Mouse (Mus musculus) adrenal gland, postnatal 10 days (tissue): ENCODE measurements at regions not wholly inside any gene's neighbourhood (a gene's known extent, or its start where the extent isn't known, plus 50 kb on each side); places are given as distances from the start of the nearest gene placed in this dataset.

Source experiments
- DNase-seq: peaks from one replicate; pipeline ENCODE4 v3.0.0; 2021; ENCODE audit warnings: mixed read lengths

GRCm38 (mm10) chr3:34377329-34377728 lies 272.9 kb upstream of the Sox2 start:
- no peak for DNase-seq

DNA sequence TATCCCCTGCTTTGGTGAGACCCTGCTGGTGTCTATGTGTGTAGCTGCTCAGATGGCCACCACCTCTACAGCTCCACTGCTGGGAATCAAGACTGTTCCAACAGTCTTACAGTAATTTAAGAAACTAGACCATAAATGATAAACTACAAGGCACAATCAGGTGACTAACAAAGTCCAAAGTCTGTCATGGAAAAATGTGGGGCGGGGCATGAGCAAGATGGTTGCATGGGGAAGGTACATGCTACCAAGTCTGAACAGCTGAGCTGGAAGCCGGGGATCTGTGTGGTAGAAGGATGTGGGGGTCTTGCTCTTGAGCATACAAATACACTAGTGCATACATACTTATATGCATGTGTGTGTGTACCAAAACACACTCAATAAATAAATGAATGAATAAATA lies 278.8 kb upstream of the Sox2 start:
- DNase-seq: no peak

DNA sequence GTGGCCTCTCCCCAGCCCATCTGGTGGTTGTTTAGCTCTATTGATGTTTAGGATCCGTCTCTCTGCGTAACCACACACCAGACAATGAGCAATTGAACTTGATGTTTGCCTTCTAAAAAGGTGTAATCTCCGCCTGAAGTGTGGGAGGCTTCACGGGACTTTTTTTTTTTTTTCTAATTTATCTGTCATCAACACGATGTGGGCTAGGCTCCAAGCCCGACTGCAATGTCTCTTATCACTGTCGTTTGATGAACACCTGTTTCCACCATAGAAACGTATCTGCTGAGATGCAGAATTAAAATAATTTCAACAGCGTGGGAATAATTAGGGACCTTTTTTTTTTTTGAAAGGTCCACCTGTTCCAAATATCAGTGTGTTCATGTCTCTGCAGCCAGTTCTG lies 257.0 kb upstream of the Dnajc19 start:
- no peak for DNase-seq

DNA sequence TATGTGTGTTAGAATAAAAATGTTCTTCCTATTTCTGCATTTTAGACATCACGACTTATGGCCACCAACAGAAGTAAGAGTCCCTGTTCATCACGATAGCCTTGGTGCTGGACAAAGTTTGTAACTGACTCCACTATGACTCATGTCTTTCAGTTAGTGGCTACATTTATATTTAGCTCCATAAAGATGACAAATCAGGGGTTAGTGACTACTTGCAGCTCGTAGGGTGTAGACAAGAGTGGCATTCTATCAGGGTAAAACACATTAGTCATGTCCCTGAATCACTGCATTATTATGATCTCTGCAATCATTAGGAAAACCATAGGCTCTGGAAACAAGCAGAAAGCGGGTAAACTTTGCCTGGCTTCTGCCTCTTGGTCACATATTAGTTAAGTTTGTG lies 252.4 kb upstream of the Dnajc19 start:
- DNase-seq: no peak

DNA sequence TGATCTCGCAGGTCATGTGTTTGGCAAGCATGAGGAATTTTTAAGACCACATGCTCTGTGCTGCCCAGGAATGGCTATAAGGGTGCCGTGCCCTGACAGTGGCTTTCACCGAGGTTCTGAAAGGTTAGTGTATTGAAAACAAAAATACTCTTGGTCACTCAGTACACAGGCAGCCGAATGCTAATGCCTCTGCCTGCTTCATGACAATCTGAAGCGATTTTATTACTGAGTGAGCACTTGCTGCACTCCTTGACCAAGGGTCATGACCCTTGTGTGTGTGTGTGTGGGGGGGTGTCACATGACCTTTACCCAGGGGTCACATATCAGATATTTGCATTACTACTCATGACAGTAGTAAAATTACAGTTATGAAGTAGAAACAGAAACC lies 250.8 kb upstream of the Dnajc19 start:
- no peak for DNase-seq

GRCm38 (mm10) chr3:34330970-34331888 lies 250.1 kb upstream of the Dnajc19 start:
- DNase-seq: no peak

DNA sequence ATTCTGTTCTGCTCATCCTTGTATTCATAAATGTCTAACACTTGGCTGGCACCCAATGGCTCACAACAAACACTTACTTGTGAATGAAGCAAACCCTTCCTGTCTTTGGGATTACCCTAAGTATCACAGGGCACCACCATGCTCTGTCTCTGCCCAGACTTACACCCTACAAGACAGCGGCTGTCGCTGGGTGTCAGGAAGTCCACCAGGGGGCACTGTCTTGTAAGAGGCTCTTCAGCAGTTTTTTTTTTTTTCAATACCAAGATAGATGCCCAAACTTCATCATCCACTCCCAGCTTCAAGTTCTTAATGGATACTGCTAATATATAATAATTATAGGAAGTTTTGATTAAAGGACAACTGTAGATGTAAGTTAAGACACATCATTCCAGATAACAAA lies 247.7 kb upstream of the Dnajc19 start:
- DNase-seq: peak; percentile 59

GRCm38 (mm10) chr3:34325669-34326068 lies 244.5 kb upstream of the Dnajc19 start:
- DNase-seq: no peak

- DNase-seq: no peak
Observed at GRCm38 (mm10) chr3:34322527-34323210, 241.5 kb upstream of the Dnajc19 start.

DNA sequence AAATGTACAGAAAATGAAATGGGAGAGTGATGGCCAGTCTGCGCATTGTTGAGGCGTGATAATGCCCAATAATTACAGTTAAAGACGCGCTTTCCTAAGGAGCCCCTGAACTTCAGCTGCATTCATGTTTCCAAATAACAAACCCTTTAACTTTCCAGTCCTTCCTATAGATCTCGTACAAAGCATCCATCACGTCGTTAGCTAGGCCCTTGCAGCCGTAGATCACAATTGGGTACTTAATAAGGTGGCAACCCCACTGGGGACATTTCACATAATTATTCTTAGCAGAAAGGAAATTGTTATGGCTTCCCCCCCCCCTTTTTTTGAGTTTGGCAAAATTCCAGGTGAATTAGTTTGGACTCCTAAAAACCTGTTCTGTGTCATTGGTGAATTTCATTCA lies 233.7 kb upstream of the Dnajc19 start:
- no peak for DNase-seq

- no peak for DNase-seq
Observed at GRCm38 (mm10) chr3:34314393-34314792, 233.3 kb upstream of the Dnajc19 start.

DNA sequence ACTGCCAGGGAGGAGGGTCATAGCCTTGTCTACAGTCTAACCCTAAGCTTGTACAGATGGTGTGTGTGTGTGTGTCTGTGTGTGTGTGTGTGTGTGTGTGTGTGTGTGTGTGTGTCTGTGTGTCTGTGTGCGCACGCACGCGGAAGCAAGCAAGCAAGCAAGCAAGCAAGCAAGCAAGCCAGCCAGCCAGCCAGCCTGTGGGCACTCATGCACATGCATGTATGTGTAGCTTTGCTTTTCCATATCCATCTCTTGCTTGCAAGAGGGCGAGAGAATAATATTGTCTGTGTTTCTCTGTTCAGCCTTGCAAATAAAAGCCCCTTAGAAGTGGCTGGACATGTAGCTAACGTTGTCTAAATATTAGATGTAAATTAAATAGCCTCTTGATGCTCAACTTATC lies 230.8 kb upstream of the Dnajc19 start:
- DNase-seq: no peak

- DNase-seq: no peak
Observed at GRCm38 (mm10) chr3:34299637-34300036, 218.5 kb upstream of the Dnajc19 start.

DNA sequence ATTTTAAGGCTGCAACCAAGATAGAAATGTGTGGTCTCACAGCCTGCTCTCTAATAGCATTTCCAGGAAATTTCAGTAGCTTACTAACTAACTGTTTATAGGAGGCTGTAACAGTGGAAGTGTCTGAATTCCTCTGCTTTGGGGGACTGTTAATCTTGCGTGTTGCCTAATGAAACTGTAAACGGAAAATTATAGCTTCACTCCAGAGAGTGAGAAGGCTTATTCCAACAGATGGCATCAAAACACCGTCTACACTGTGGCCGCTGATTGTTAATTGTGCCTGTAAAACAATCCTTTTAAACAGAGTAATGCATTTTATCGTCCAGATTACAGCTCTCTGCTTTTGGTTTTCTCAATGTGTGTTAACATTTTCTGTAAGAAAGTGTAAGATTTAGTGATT lies 206.7 kb upstream of the Dnajc19 start:
- no peak for DNase-seq

DNA sequence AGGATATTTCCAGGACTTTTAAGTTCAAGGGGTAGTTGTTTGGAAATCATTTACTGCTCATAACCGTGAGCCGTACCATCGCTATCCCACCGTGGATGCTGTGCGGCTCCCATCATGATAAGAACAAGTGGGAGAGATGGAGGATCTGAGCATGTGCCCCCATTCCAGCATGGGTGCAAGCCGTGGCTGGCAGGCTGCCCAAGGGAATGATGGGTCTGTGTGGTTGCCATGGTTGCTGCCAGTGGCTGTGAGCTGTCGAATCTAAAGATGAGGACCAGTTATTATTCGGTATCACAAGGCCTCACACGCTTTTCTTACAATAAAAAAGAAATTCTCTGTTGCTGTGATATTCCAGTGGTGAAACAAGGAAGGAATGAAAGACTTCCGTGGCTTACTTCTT lies 189.0 kb upstream of the Dnajc19 start:
- DNase-seq: no peak

DNA sequence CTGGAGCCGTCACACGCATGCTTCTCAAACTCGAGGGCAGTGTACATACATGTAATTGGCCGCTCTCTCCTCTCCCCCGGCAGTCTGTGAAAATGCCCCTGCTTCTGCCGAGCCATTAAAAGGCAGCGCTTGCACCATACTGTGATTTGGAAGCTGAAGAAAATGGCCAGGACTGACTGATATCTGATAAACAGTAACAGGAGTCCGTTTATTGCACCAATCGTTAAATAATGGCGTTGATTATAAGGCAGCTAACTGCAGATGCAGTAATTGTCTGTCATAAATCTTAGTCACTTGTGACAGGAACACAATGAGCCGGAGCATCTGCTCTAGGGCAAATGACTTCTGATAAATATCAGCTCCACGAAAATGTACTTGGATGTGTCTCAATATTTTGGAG lies 185.3 kb upstream of the Dnajc19 start:
- DNase-seq: no peak

DNA sequence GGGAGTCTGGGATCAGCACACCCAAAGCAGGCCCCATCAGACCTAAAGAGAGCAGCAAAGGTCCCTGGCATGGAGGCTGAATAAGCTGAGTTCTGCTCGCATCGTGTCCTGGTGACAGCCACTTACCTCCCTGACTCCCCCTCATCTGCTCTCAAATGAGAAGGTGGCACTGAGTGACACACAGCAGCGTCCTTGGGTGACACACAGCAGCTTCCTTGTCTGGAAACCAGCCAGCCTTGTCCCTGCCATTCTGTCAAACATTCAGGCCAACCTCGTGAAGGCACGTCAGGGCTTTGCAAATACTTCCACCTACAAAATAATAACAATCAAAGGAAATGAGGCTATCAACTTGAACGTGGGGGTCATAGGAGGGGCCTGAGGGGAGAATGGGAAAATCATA lies 183.7 kb upstream of the Dnajc19 start:
- peak; percentile 42 for DNase-seq

GRCm38 (mm10) chr3:34252730-34253337 lies 171.7 kb upstream of the Dnajc19 start:
- no peak for DNase-seq

DNA sequence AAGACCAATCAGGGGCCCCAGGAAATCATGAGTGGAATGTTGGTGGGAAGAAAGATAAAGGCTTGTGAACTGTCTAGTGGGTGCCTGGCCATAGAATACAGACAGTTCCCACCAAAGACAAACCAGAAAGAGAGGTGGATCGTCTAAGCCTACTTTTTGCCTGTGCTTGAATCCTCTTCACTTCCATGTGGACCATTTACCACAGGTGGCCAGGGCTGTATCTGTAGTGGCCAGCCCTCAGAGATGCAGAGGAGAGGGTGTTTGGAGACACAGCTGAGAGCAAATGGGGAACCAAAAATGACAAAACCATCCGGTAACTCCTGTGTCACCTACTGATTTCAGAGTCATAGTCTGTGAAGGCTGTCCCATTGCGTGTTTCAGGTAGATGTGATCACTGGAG lies 161.0 kb upstream of the Dnajc19 start:
- DNase-seq: no peak

- DNase-seq: no peak
Observed at GRCm38 (mm10) chr3:34239978-34240377, 158.9 kb upstream of the Dnajc19 start.

DNA sequence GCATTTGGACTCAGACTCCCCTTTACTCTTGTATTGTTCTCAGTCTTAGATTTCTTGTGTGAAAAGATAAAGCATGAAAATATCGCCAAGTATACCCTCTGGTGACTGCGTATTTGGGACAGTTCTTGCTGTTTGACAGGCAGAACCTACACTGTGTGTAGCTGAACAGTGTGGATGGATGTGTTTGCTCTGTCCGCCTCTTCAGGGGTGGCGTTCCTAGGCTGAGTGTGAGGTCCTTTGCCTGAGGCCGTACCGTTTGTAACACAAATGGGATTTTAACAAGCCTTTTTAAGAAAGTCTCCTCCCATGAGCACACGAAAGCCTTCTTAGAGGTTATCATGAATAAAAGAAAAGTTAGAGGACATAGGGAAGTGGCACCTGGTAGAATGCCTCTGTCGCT lies 153.3 kb upstream of the Dnajc19 start:
- no peak for DNase-seq

GRCm38 (mm10) chr3:34232329-34233250 lies 151.5 kb upstream of the Dnajc19 start:
- DNase-seq: no peak
